Mouse (Mus musculus) thymus, adult 2 months (tissue): ENCODE measurements around the gene Scd1. TPM values are rescaled to one million over a fixed set of nuclear protein-coding genes. Genes with fewer than 3 reads are reported as not detected.

Source experiments
- DNase-seq: peaks from one replicate; pipeline ENCODE4 v3.0.0; 2021
- H3K27ac ChIP-seq: fragments of 200-500 bp; 2 replicates; pipeline ENCODE4 v1.5.1; 2012; ENCODE audit warnings: low read length, control low read depth; ENCODE audit not compliant: control insufficient read depth, insufficient read depth
- H3K27me3 ChIP-seq: fragments of 200-500 bp; 2 replicates; pipeline ENCODE4 v1.6.1; 2012; ENCODE audit warnings: mild to moderate bottlenecking, low read length, moderate library complexity, mixed read lengths; ENCODE audit not compliant: control insufficient read depth, insufficient read depth
- H3K36me3 ChIP-seq: fragments of 200-500 bp; 2 replicates; pipeline ENCODE4 v1.6.1; 2012; ENCODE audit warnings: mild to moderate bottlenecking, low read length, moderate library complexity; ENCODE audit not compliant: control insufficient read depth, insufficient read depth
- H3K4me1 ChIP-seq: fragments of 200-500 bp; replicated peaks from 2 replicates; pipeline ENCODE4 v1.6.1; 2012; ENCODE audit warnings: low read length; ENCODE audit not compliant: control insufficient read depth, insufficient read depth
- H3K4me3 ChIP-seq: fragments of 200-500 bp; 2 replicates; pipeline ENCODE4 v1.5.1; 2012; ENCODE audit warnings: mild to moderate bottlenecking, low read length, control low read depth, moderate library complexity; ENCODE audit not compliant: control insufficient read depth, insufficient read depth
- CTCF ChIP-seq: fragments of 200-500 bp; IDR thresholded peaks from 2 replicates; pipeline ENCODE4 v1.5.1; 2012; ENCODE audit warnings: mild to moderate bottlenecking, control low read depth, low read length, moderate library complexity, borderline replicate concordance; ENCODE audit not compliant: control insufficient read depth, poor library complexity, insufficient read depth; ENCODE audit errors: extremely low read depth
- POLR2A ChIP-seq: fragments of 200-500 bp; IDR thresholded peaks from 2 replicates; pipeline ENCODE4 v1.6.1; 2012; ENCODE audit warnings: mild to moderate bottlenecking, low read length, control low read depth, moderate library complexity; ENCODE audit not compliant: control insufficient read depth, poor library complexity, insufficient read depth; ENCODE audit errors: extremely low read depth
- WGBS: fragments of 180-500 bp; shearing (Covaris S2); methylation state at CpG from one replicate; pipeline ENCODE4 v1.1.7; 2018; 5-methylcytosine and 5-hydroxymethylcytosine counted together
- polyA plus RNA-seq: library from polyadenylated mRNA; depleted of rRNA; stranded (reverse); fragments of >200 nt; gene quantifications from 2 replicates; pipeline ENCODE4 v1.2.3, GENCODE M21; 2012

Scd1 gene
- polyA plus RNA-seq, 1 experiment: 776 TPM

- H3K36me3 ChIP-seq: no peaks in the 10 kb centered on the region
- H3K27ac ChIP-seq: peak overlapping the region; percentile 80
- H3K4me1 ChIP-seq: peaks cover 17% of the 10 kb centered on the region
- DNase-seq: peak; percentile 96
- peak overlapping the region; percentile 68 for H3K4me3 ChIP-seq
- no peaks in the 10 kb centered on the region for H3K27me3 ChIP-seq
- WGBS: under 1% methylated on average over 41 of the region's 41 CpGs
- TF ChIP-seq POLR2A: peak; percentile 81
- no peak for TF ChIP-seq CTCF
Observed at GRCm38 (mm10) chr19:44388475-44389428, 18.9 kb downstream of the Scd1 start.

- peak overlapping the region; percentile 80 for H3K27ac ChIP-seq
- DNase-seq: no peak
- no peaks in the 10 kb centered on the region for H3K27me3 ChIP-seq
- WGBS: 35% methylated on average over 19 of the region's 19 CpGs
- H3K36me3 ChIP-seq: no peaks in the 10 kb centered on the region
- H3K4me1 ChIP-seq: peaks cover 17% of the 10 kb centered on the region
- H3K4me3 ChIP-seq: peak overlapping the region; percentile 68
- no peak for TF ChIP-seq CTCF
- no peak for TF ChIP-seq POLR2A
Observed at GRCm38 (mm10) chr19:44387746-44388474, 19.8 kb downstream of the Scd1 start.

- Histone ChIP-seq H3K27ac (no peak overlapping the region), H3K27me3 (no peaks in the 10 kb centered on the region), H3K4me3 (no peak overlapping the region), H3K4me1 (peaks cover 17% of the 10 kb centered on the region), H3K36me3 (no peaks in the 10 kb centered on the region)
- TF ChIP-seq POLR2A (no peak), CTCF (no peak)
- DNase-seq: no peak
- 95% methylated on average over 4 of the region's 4 CpGs for WGBS
Observed at GRCm38 (mm10) chr19:44387089-44387671, 20.5 kb downstream of the Scd1 start.

GRCm38 (mm10) chr19:44385887-44386498 is 21.7 kb downstream of the Scd1 start:
- Histone ChIP-seq H3K4me3 (no peak overlapping the region), H3K27me3 (no peaks in the 10 kb centered on the region), H3K36me3 (no peaks in the 10 kb centered on the region), H3K27ac (no peak overlapping the region), H3K4me1 (peaks cover 17% of the 10 kb centered on the region)
- DNase-seq: no peak
- no peak for TF ChIP-seq POLR2A
- TF ChIP-seq CTCF: no peak
- 92% methylated on average over 6 of the region's 6 CpGs for WGBS

GRCm38 (mm10) chr19:44382682-44383321 is 24.9 kb downstream of the Scd1 start:
- Histone ChIP-seq H3K36me3 (no peaks in the 10 kb centered on the region), H3K27ac (no peak overlapping the region), H3K4me1 (peaks cover 15% of the 10 kb centered on the region), H3K4me3 (no peak overlapping the region), H3K27me3 (no peaks in the 10 kb centered on the region)
- 94% methylated on average over 12 of the region's 12 CpGs for WGBS
- TF ChIP-seq CTCF (no peak), POLR2A (no peak)
- no peak for DNase-seq

GRCm38 (mm10) chr19:44380065-44380464 is 27.6 kb downstream of the Scd1 start:
- no peak for DNase-seq
- no peak for TF ChIP-seq POLR2A
- no peak for TF ChIP-seq CTCF
- 94% methylated on average over 4 of the region's 4 CpGs for WGBS
- H3K36me3 ChIP-seq: no peaks in the 10 kb centered on the region
- H3K27ac ChIP-seq: no peak overlapping the region
- peaks cover 20% of the 10 kb centered on the region for H3K4me1 ChIP-seq
- H3K27me3 ChIP-seq: no peaks in the 10 kb centered on the region
- no peak overlapping the region for H3K4me3 ChIP-seq
